Mouse (Mus musculus) lung, postnatal 10 days (tissue): ENCODE results near the gene Galm.
A peak's percentile ranks its signal among the peaks of the same experiment; 100 is the strongest.
"Not testable (repeated sequence)": the region's sequence is repeated elsewhere in the genome, so short reads cannot be mapped to it uniquely, and the experiment has no call there.

Experiments used
- DNase-seq: peaks from one replicate; pipeline ENCODE4 v3.0.0; 2021

The Galm gene

GRCm38 (mm10) chr17:80167436-80167835 is 40.2 kb downstream of the Galm start:
- DNase-seq: no peak

- peak; percentile 40 for DNase-seq
Measured at GRCm38 (mm10) chr17:80167851-80168251, 40.6 kb downstream of the Galm start.

- DNase-seq: peak; percentile 60
Measured at GRCm38 (mm10) chr17:80168425-80169182, 41.3 kb downstream of the Galm start.

GRCm38 (mm10) chr17:80169792-80170191 is 42.5 kb downstream of the Galm start:
- DNase-seq: no peak

- no peak for DNase-seq
Measured at GRCm38 (mm10) chr17:80170951-80171350, 43.7 kb downstream of the Galm start.

GRCm38 (mm10) chr17:80171948-80172347 is 44.7 kb downstream of the Galm start:
- DNase-seq: no peak

- DNase-seq: no peak
Measured at GRCm38 (mm10) chr17:80172761-80173160, 45.5 kb downstream of the Galm start.

GRCm38 (mm10) chr17:80173708-80174107 is 46.4 kb downstream of the Galm start:
- DNase-seq: no peak

GRCm38 (mm10) chr17:80174146-80174545 is 46.9 kb downstream of the Galm start:
- DNase-seq: no peak

- DNase-seq: peak; percentile 22
Measured at GRCm38 (mm10) chr17:80174699-80175385, 47.6 kb downstream of the Galm start.

- DNase-seq: no peak
Measured at GRCm38 (mm10) chr17:80175386-80175739, 48.1 kb downstream of the Galm start.

- DNase-seq: no peak
Measured at GRCm38 (mm10) chr17:80175966-80176365, 48.7 kb downstream of the Galm start.

- not testable (repeated sequence) for DNase-seq
Measured at GRCm38 (mm10) chr17:80178846-80179245, 51.6 kb downstream of the Galm start.

- DNase-seq: peak; percentile 86
Measured at GRCm38 (mm10) chr17:80179959-80180358, 52.7 kb downstream of the Galm start.

- DNase-seq: no peak
Measured at GRCm38 (mm10) chr17:80180468-80180867, 53.2 kb downstream of the Galm start.

- DNase-seq: no peak
Measured at GRCm38 (mm10) chr17:80183615-80184014, 56.3 kb downstream of the Galm start.

- DNase-seq: no peak
Measured at GRCm38 (mm10) chr17:80193075-80193474, 65.8 kb downstream of the Galm start.

- DNase-seq: no peak
Measured at GRCm38 (mm10) chr17:80199160-80199778, 72.0 kb downstream of the Galm start.

- no peak for DNase-seq
Measured at GRCm38 (mm10) chr17:80205657-80206056, 78.4 kb downstream of the Galm start.

- DNase-seq: no peak
Measured at GRCm38 (mm10) chr17:80206301-80206670, 79.0 kb downstream of the Galm start.

GRCm38 (mm10) chr17:80206671-80207581 is 79.7 kb downstream of the Galm start, which contains the start of the genes Srsf7 and Ttc39d:
Gene Srsf7, minus strand, starts transcription at chr17:80207307.
Gene Ttc39d, plus strand, starts transcription at chr17:80207460.
- DNase-seq: peak; percentile 99

- DNase-seq: not testable (repeated sequence)
Measured at GRCm38 (mm10) chr17:80213998-80214397, 86.7 kb downstream of the Galm start.

- DNase-seq: no peak
Measured at GRCm38 (mm10) chr17:80220131-80220530, 92.9 kb downstream of the Galm start.
